Comparison of ENCODE assay signal across 11 mouse cellular contexts in the genomic region with DNA sequence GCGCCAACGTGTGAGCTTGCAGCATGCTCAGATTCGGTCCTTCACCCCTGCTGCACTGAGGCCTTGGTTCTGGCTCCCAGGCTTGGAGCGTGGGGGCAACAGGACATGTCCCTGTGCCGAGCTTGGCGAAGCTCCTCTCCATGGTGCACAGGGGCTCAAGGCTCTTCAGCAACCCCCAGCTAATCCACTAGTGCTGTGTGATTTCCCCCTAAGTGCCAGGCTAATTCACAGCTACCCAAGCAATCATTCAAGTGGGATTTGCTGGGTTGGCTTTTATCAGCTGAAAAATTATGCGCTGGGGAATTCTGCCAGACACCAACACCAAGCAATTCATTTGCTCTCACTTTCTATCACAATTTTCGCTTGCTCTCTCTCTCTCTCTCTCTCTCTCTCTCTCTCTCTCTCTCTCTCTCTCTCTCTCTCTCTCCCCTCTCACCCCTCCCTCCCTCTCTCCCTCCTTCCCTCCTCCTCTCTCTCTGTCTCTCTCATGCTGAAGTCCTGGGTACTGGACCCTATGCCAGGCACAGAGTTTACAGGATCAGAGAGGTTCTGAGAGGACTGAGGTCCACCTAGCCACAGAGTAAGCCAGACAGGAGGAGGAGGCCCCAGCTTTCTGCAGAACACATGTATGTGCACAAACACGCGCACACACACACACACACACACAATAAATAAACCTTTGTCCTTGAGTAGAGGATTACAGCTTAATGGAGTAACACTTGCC.
DNase-seq lines count a peak whose midpoint lies in the region; ATAC-seq and TF ChIP-seq lines count a peak whose summit lies in the region.
"Had no signal": no experiment of that assay in that cellular context is flagged by ENCODE, and none has a peak within 500 bp of the region (broad histone marks: within the 10 kb centered on the region; RNA-seq: fewer than 3 reads in every experiment).

No protein-coding gene starts in this region.

- no peak for TF ChIP-seq POLR2A in cortical plate, adult 2 months (IDR thresholded peaks at IDR 0.05; ENCODE audit: extremely low read depth, insufficient read depth, low read length)

- H3K36me3 ChIP-seq in hindbrain, embryonic 15.5 days, result no peaks in the 10 kb centered on the region
- 0 out of 2 replicates have a peak, but pooled peaks cover 4% of the 10 kb centered on the region for H3K36me3 ChIP-seq in midbrain, postnatal 0 days (ENCODE audit: insufficient read depth, low read length)
- H3K36me3 ChIP-seq: kidney, embryonic 15.5 days had no signal

- 0 out of 2 replicates have a peak, but pooled peaks have one; percentile 24 for ATAC-seq in hindbrain, embryonic 15.5 days (ENCODE audit: low FRiP score, low read depth)
- peak; percentile 29; the same call in 1 of the 2 replicates for ATAC-seq in midbrain, postnatal 0 days (ENCODE audit: low FRiP score)

- DNase-seq in layer of hippocampus, adult 2 months (ENCODE audit: low spot score in 2 of 2), result peak in 1 of 2 experiments; percentile 45
- no peak for DNase-seq in layer of hippocampus, adult 9-10 months (ENCODE audit: low spot score)
- peak; percentile 51 for DNase-seq in midbrain, postnatal 0 days (ENCODE audit: low spot score)
- DNase-seq in gastrocnemius, adult 8-10 months (ENCODE audit: low spot score in 2 of 2), result no peak
- no peak for DNase-seq in kidney, postnatal 36 days
- DNase-seq: cerebellum, adult 8-10 months; heart, adult 11 months; layer of hippocampus, adult 9-11 months had no signal

- H3K9ac ChIP-seq in hindbrain, embryonic 15.5 days, result no peak overlapping the region
- no peak overlapping the region for H3K9ac ChIP-seq in midbrain, postnatal 0 days (replicated peaks; ENCODE audit: low read length, poor library complexity, severe bottlenecking)
- H3K9ac ChIP-seq: kidney, embryonic 15.5 days had no signal

- H3K9me3 ChIP-seq in hindbrain, embryonic 15.5 days, result no peaks in the 10 kb centered on the region
- H3K9me3 ChIP-seq in midbrain, postnatal 0 days (ENCODE audit: low read length), result no peaks in the 10 kb centered on the region
- H3K9me3 ChIP-seq: kidney, embryonic 15.5 days had no signal

- H3K4me2 ChIP-seq in hindbrain, embryonic 15.5 days, result no peak overlapping the region
- H3K4me2 ChIP-seq in midbrain, postnatal 0 days (ENCODE audit: low read depth, low read length, poor library complexity, severe bottlenecking), result no peak overlapping the region
- H3K4me2 ChIP-seq: kidney, embryonic 15.5 days had no signal

- H3K27me3 ChIP-seq in hindbrain, embryonic 15.5 days, result no peaks in the 10 kb centered on the region
- H3K27me3 ChIP-seq in midbrain, postnatal 0 days (ENCODE audit: insufficient read depth, low read length), result no peaks in the 10 kb centered on the region
- H3K27me3 ChIP-seq: kidney, embryonic 15.5 days had no signal

- H3K27ac ChIP-seq in layer of hippocampus, adult 2 months, result peak overlapping the region; percentile 67
- peak overlapping the region; percentile 20 for H3K27ac ChIP-seq in cortical plate, adult 2 months (ENCODE audit: insufficient read depth, low read length)
- H3K27ac ChIP-seq in hindbrain, embryonic 15.5 days (replicated peaks), result peak overlapping the region; percentile 64; the same call in 1 of the 2 replicates
- H3K27ac ChIP-seq in midbrain, postnatal 0 days (ENCODE audit: low read depth, low read length), result peak overlapping the region; percentile 65
- H3K27ac ChIP-seq: kidney, embryonic 15.5 days had no signal

- 50% methylated on average over 10 of the region's 10 CpGs for WGBS in hindbrain, embryonic 15.5 days
- 38% methylated on average over 10 of the region's 10 CpGs for WGBS in midbrain, postnatal 0 days

- H3K4me3 ChIP-seq in layer of hippocampus, adult 2 months, result no peak overlapping the region
- no peak overlapping the region for H3K4me3 ChIP-seq in cortical plate, adult 2 months (ENCODE audit: insufficient read depth, low read length)
- H3K4me3 ChIP-seq in hindbrain, embryonic 15.5 days, result no peak overlapping the region
- no peak overlapping the region for H3K4me3 ChIP-seq in midbrain, postnatal 0 days (ENCODE audit: low read depth, low read length)
- H3K4me3 ChIP-seq: kidney, embryonic 15.5 days had no signal

- H3K4me1 ChIP-seq in cortical plate, adult 2 months (ENCODE audit: control insufficient read depth, insufficient read depth, low read length), result peaks cover 19% of the 10 kb centered on the region
- H3K4me1 ChIP-seq in hindbrain, embryonic 15.5 days (replicated peaks), result peaks cover 29% of the 10 kb centered on the region
- H3K4me1 ChIP-seq in midbrain, postnatal 0 days (ENCODE audit: insufficient read depth, low read length), result peaks cover 5% of the 10 kb centered on the region; the same call in 1 of the 2 replicates
- H3K4me1 ChIP-seq: kidney, embryonic 15.5 days had no signal

- no peak for TF ChIP-seq CTCF in layer of hippocampus, adult 2 months (conservative IDR thresholded peaks at IDR 0.05)
- TF ChIP-seq CTCF in cortical plate, adult 2 months (IDR thresholded peaks at IDR 0.05; ENCODE audit: extremely low read depth, insufficient read depth, low read length), result no peak
- TF ChIP-seq CTCF in midbrain, postnatal 0 days (IDR thresholded peaks at IDR 0.05), result no peak
